Mouse (Mus musculus) hindbrain, embryonic 11.5 days (tissue): ENCODE data around the gene Add3. TPM values are rescaled to one million over a fixed set of nuclear protein-coding genes. Genes with fewer than 3 reads are reported as not detected.
A peak's percentile ranks its signal among the peaks of the same experiment; 100 is the strongest.

Experiments used
- ATAC-seq: fragments of 200-750 bp; cut with Nextera tagmentation; 2 replicates; pipeline ENCODE4 v1.8.0; 2017; ENCODE audit warnings: mild to moderate bottlenecking, moderate TSS enrichment, moderate library complexity; ENCODE audit not compliant: low FRiP score
- DNase-seq: peaks from one replicate; pipeline ENCODE4 v3.0.0-alpha.2; 2015; ENCODE audit warnings: low spot score
- H3K27ac ChIP-seq: fragments of 300-500 bp; sonication (generic); 2 replicates; pipeline ENCODE4 v1.5.1; 2014; ENCODE audit warnings: mild to moderate bottlenecking, low read depth, low read length
- H3K27me3 ChIP-seq: fragments of 300-500 bp; sonication (generic); 2 replicates; pipeline ENCODE4 v1.6.1; 2014; ENCODE audit warnings: mild to moderate bottlenecking, low read length, moderate library complexity, mixed read lengths; ENCODE audit not compliant: control insufficient read depth, insufficient read depth
- H3K36me3 ChIP-seq: fragments of 300-500 bp; sonication (generic); 2 replicates; pipeline ENCODE4 v1.6.1; 2014; ENCODE audit warnings: mild to moderate bottlenecking, low read length, moderate library complexity, mixed read lengths; ENCODE audit not compliant: control insufficient read depth, insufficient read depth
- H3K4me1 ChIP-seq: fragments of 300-500 bp; sonication (generic); replicated peaks from 2 replicates; pipeline ENCODE4 v1.6.1; 2014; ENCODE audit warnings: low read length, mixed read lengths; ENCODE audit not compliant: control insufficient read depth, insufficient read depth
- H3K4me2 ChIP-seq: fragments of 300-500 bp; sonication (generic); replicated peaks from 2 replicates; pipeline ENCODE4 v1.6.1; 2014; ENCODE audit warnings: mild to moderate bottlenecking, low read depth, low read length
- H3K4me3 ChIP-seq: fragments of 300-500 bp; sonication (generic); 2 replicates; pipeline ENCODE4 v1.5.1; 2014; ENCODE audit warnings: low read depth, low read length
- H3K9ac ChIP-seq: fragments of 300-500 bp; sonication (generic); 2 replicates; pipeline ENCODE4 v1.6.1; 2014; ENCODE audit warnings: low read depth, low read length
- H3K9me3 ChIP-seq: fragments of 300-500 bp; sonication (generic); 2 replicates; pipeline ENCODE4 v1.6.1; 2016; ENCODE audit warnings: low read length; ENCODE audit not compliant: control insufficient read depth
- WGBS: fragments of 180-500 bp; shearing (Covaris S2); extraction: QIAGEN DNeasy Blood & Tissue Kit; methylation state at CpG from one replicate; pipeline ENCODE4 v1.1.7; 2014; 5-methylcytosine and 5-hydroxymethylcytosine counted together
- polyA plus RNA-seq: library from polyadenylated mRNA; unstranded; fragments of >200 nt; fragmentation: Nextera tagmentation; extraction: Ambion mirVana; gene quantifications from 2 replicates; pipeline ENCODE4 v1.2.1, GENCODE M21; 2014

The Add3 gene
- polyA plus RNA-seq, 1 experiment from 2014 or later: 46.6 TPM

GRCm38 (mm10) chr19:53273781-53274428 is 133.7 kb downstream of the Add3 start:
- Histone ChIP-seq H3K27ac (no peak overlapping the region), H3K4me2 (no peak overlapping the region)

DNA sequence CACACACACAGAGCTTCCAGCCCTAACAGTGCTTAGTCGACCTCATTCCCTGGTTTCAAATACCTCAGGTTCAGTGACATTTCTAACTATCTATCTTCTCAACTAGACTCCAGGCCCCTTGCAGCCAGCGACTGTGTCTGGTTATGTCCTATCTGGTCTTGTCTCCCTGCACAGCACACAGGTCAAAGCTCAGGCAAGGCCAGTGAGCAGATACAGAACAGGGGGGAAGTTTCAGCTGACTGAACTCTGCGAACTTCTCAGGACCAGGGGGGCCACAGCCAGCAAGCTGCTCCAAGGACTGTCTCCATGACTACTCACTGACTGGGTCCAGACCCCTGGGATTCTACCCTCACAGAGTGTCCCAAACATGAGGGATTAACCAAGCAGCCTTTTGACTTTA is 135.0 kb downstream of the Add3 start:
- Histone ChIP-seq H3K4me2 (no peak overlapping the region), H3K27ac (no peak overlapping the region), H3K27me3 (no peaks in the 10 kb centered on the region), H3K9ac (no peak overlapping the region), H3K36me3 (no peaks in the 10 kb centered on the region), H3K4me1 (no peaks in the 10 kb centered on the region), H3K4me3 (no peak overlapping the region), H3K9me3 (no peaks in the 10 kb centered on the region)
- ATAC-seq (no peak), DNase-seq (no peak)
- 44% methylated on average over 3 of the region's 3 CpGs for WGBS

More at GRCm38 (mm10) chr19:53273781-53274428, 133.7 kb downstream of the Add3 start:
- Histone ChIP-seq H3K27me3 (no peaks in the 10 kb centered on the region), H3K4me1 (no peaks in the 10 kb centered on the region), H3K9me3 (no peaks in the 10 kb centered on the region), H3K9ac (no peak overlapping the region), H3K36me3 (no peaks in the 10 kb centered on the region), H3K4me3 (no peak overlapping the region)
- 91% methylated on average over 23 of the region's 23 CpGs for WGBS
- DNase-seq (no peak), ATAC-seq (no peak)

DNA sequence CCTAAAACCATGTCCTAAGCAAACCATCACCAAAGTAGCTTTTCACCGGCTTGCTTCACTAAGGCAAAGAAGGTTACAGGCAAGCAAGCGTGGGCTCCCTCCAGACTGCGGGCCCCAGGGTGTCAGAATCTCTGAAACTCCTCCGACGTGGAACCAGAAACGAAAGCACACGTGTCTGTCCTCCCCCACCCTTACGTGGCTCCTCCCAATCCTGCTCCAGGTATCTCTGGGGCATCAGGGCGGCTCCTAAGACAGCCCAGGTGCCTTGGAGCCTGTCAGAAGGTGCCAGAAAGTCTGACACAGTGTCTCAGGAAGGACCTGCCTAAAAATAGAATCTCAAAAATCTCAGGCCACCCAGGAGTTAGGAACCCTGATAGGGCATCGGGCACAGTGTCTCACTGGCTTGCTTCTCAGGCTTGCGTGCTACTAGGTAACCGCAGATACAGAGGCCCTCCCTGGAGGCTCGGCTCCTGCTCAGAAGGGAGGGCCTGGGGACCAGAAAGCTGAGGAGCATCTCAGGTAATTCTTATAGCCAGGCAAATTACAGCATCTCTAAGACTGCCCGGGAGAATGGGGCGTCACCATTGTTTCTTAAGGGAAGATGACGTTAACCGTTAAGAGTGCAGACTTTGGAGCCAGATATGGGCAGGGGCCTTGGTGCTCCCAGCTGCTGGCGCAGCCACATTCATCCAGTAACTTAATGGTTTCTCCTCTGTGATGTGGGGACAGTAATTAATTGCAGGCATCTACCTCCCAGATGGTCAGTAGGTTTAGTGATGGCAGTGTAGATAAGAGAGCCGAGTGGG is 136.9 kb downstream of the Add3 start:
- no peak for DNase-seq
- Histone ChIP-seq H3K27me3 (no peaks in the 10 kb centered on the region), H3K4me1 (no peaks in the 10 kb centered on the region)

DNA sequence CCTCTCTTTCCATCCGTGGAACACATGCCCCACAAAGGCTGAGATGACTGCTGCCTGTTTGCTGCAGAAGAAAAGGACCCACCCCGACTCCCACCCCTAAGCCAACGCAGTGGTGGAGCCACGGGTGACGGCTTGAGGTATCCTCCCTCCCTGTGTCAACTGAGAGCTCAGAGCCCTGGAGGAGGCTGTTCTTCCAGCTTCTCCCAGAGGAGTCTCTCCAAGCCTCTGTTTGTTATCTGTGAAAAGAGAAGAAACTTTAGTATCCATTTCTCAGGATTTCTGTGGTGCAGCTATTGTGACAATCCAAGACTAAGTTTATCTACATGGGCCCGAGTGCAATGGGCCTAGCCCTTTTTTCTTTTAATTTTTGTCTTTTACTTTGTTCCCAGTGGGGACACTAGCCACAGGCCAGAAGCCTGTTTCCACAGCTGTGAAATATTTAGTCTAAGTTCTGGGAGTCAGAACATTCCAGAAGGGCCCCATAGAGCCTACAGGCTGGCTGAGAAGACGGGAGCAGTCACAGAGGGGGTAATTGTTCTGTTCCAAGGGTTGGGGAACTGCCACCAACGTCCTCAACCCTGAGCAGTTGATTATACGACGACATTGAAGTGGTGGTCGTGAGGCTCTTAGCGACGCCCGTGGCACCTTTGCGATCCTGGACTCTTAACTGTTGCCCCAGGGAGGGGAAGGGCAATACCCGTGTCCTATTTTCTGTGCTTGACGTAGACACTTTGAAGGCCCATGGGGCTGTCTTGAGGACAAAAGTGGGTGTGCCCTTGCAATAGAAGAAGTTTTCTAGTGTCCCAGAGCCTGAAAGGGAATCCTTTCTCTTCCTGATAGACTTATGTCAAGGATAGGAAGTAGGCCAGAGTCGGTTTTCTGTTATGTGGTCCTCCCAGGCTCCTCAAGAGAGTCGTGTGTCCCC is 138.5 kb downstream of the Add3 start:
- no peak overlapping the region for H3K9ac ChIP-seq
- 75% methylated on average over 19 of the region's 19 CpGs for WGBS
- H3K27me3 ChIP-seq: no peaks in the 10 kb centered on the region
- ATAC-seq (no peak), DNase-seq (no peak)
- H3K4me3 ChIP-seq: no peak overlapping the region
- H3K36me3 ChIP-seq: no peaks in the 10 kb centered on the region
- no peaks in the 10 kb centered on the region for H3K9me3 ChIP-seq
- H3K4me2 ChIP-seq: no peak overlapping the region
- H3K4me1 ChIP-seq: no peaks in the 10 kb centered on the region
- no peak overlapping the region for H3K27ac ChIP-seq

More for the DNA sequence above, 136.9 kb downstream of the Add3 start:
- no peak overlapping the region for H3K4me3 ChIP-seq
- no peak for ATAC-seq
- H3K4me2 ChIP-seq: no peak overlapping the region
- H3K36me3 ChIP-seq: no peaks in the 10 kb centered on the region
- 76% methylated on average over 19 of the region's 19 CpGs for WGBS
- no peaks in the 10 kb centered on the region for H3K9me3 ChIP-seq
- H3K9ac ChIP-seq: no peak overlapping the region
- no peak overlapping the region for H3K27ac ChIP-seq

GRCm38 (mm10) chr19:53280254-53280653 is 140.0 kb downstream of the Add3 start:
- H3K4me2 ChIP-seq: no peak overlapping the region
- DNase-seq: no peak
- H3K4me3 ChIP-seq: no peak overlapping the region
- no peaks in the 10 kb centered on the region for H3K27me3 ChIP-seq
- no peaks in the 10 kb centered on the region for H3K36me3 ChIP-seq
- WGBS: 90% methylated on average over 8 of the region's 8 CpGs
- no peak overlapping the region for H3K27ac ChIP-seq
- H3K4me1 ChIP-seq: no peaks in the 10 kb centered on the region
- H3K9ac ChIP-seq: no peak overlapping the region
- no peak for ATAC-seq
- H3K9me3 ChIP-seq: no peaks in the 10 kb centered on the region

- no peaks in the 10 kb centered on the region for H3K27me3 ChIP-seq
- 65% methylated on average over 10 of the region's 10 CpGs for WGBS
- no peaks in the 10 kb centered on the region for H3K9me3 ChIP-seq
- no peak overlapping the region for H3K9ac ChIP-seq
- DNase-seq (no peak), ATAC-seq (no peak)
- H3K4me1 ChIP-seq: no peaks in the 10 kb centered on the region
- no peak overlapping the region for H3K27ac ChIP-seq
- no peak overlapping the region for H3K4me2 ChIP-seq
- H3K4me3 ChIP-seq: no peak overlapping the region
- no peaks in the 10 kb centered on the region for H3K36me3 ChIP-seq
Observed at GRCm38 (mm10) chr19:53282571-53282970, 142.3 kb downstream of the Add3 start.

- ATAC-seq (no peak), DNase-seq (no peak)
- no peak overlapping the region for H3K27ac ChIP-seq
- no peak overlapping the region for H3K4me3 ChIP-seq
- H3K9me3 ChIP-seq: no peaks in the 10 kb centered on the region
- H3K27me3 ChIP-seq: no peaks in the 10 kb centered on the region
- H3K4me1 ChIP-seq: no peaks in the 10 kb centered on the region
- no peak overlapping the region for H3K4me2 ChIP-seq
- 85% methylated on average over 7 of the region's 7 CpGs for WGBS
- H3K9ac ChIP-seq: no peak overlapping the region
- H3K36me3 ChIP-seq: no peaks in the 10 kb centered on the region
Observed at GRCm38 (mm10) chr19:53283742-53284141, 143.5 kb downstream of the Add3 start.

DNA sequence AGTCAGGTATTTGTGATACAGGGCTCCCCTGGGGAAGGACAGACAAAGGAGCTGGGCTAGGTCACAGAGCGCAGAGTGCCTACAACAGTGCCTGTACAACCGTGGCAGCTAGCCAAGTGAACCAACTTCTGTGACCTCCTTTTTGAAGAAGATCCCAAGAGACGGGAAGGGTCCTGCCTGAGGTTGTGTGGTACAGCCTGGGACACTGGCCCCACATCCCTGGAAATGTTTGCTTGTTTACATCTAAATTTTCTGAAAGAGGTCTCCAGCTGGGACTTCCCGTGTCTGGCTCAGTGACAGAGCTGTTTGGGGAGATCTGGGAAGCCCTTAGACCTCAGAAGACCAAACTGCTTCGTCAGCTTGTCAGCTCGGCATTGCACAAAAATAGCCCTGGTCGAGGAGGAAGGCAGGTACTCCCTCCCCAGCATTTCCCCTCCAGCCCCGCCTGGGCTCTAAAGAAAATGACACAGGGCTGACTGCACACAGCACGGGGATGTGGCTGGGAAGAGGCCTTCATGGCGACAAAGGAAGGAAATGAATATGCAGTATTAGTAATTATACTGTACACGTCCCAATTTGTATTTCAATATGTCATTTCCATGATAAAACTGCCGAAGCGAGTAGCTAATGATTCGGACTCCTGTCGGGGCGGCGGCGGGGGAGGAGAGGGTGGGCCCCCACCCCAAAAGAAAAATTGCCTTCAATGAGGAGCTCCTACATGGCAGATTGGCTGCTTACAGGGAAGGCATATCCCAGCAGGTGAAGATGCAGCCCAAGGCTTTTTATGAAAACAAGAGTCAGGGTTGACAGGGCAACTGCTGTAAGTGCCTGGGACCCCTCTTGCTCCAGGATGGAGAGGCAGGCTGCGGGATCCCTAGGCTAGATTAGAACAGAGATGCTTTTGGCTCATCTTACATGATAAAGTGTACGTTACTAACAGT is 144.3 kb downstream of the Add3 start:
- Histone ChIP-seq H3K27me3 (no peaks in the 10 kb centered on the region), H3K36me3 (no peaks in the 10 kb centered on the region), H3K9ac (no peak overlapping the region), H3K27ac (no peak overlapping the region), H3K9me3 (no peaks in the 10 kb centered on the region), H3K4me2 (no peak overlapping the region), H3K4me1 (no peaks in the 10 kb centered on the region), H3K4me3 (no peak overlapping the region)
- 31% methylated on average over 20 of the region's 20 CpGs for WGBS
- peak; percentile 47; the same call in 1 of the 2 replicates for ATAC-seq
- no peak for DNase-seq
